Mouse (Mus musculus) MEL (cell line): ENCODE data around the gene Plekha7. TPM values are rescaled to one million over a fixed set of nuclear protein-coding genes. Genes with fewer than 3 reads are reported as not detected.

ENCODE experiments used
- DNase-seq: peaks from one replicate; pipeline ENCODE4 v3.0.0; 2011; ENCODE audit warnings: low read depth, low spot score
- H3K27ac ChIP-seq: 2 replicates; pipeline ENCODE4 v1.5.1; 2012; ENCODE audit warnings: low read depth, mild to moderate bottlenecking, control low read depth, low read length, moderate library complexity; ENCODE audit not compliant: control insufficient read depth
- H3K27me3 ChIP-seq, 2 experiments: fragments of 150-350 bp in 1 of 2; sonication (generic) in 1 of 2; 2 replicates each; pipeline ENCODE4 v1.6.1; 2012; ENCODE audit warnings: low read length in 2 of 2, mild to moderate bottlenecking in 2 of 2, improper control_type of control experiment in 1 of 2, moderate library complexity in 1 of 2; ENCODE audit not compliant: insufficient read depth in 2 of 2, control insufficient read depth in 1 of 2
- H3K36me3 ChIP-seq, 2 experiments: 2 replicates each; pipeline ENCODE4 v1.6.1; 2012 to 2014; ENCODE audit warnings: low read length in 2 of 2, improper control_type of control experiment in 1 of 2, inconsistent platforms in 1 of 2, mild to moderate bottlenecking in 1 of 2; ENCODE audit not compliant: insufficient read depth in 2 of 2, control insufficient read depth in 1 of 2
- H3K4me1 ChIP-seq, 2 experiments: fragments of 150-350 bp in 1 of 2; sonication (generic) in 1 of 2; 2 replicates each; pipeline ENCODE4 v1.6.1; 2012; ENCODE audit warnings: low read length in 2 of 2, improper control_type of control experiment in 1 of 2, mild to moderate bottlenecking in 1 of 2; ENCODE audit not compliant: insufficient read depth in 2 of 2, control insufficient read depth in 1 of 2
- H3K4me3 ChIP-seq, 2 experiments: fragments of 150-350 bp in 1 of 2; sonication (generic) in 1 of 2; 2 replicates each; pipeline ENCODE4 v1.5.1; 2012; ENCODE audit warnings: low read depth in 2 of 2, low read length in 2 of 2, mild to moderate bottlenecking in 2 of 2, moderate library complexity in 2 of 2, control low read depth in 1 of 2, improper control_type of control experiment in 1 of 2; ENCODE audit not compliant: control insufficient read depth in 1 of 2, insufficient read depth in 1 of 2
- H3K79me2 ChIP-seq: 2 replicates; pipeline ENCODE4 v1.6.1; 2012; ENCODE audit warnings: mild to moderate bottlenecking, low read length, moderate library complexity; ENCODE audit not compliant: control insufficient read depth, poor library complexity, insufficient read depth
- H3K9ac ChIP-seq: 2 replicates; pipeline ENCODE4 v1.6.1; 2012; ENCODE audit warnings: low read depth, mild to moderate bottlenecking, control low read depth, low read length, moderate library complexity; ENCODE audit not compliant: control insufficient read depth, poor library complexity, severe bottlenecking
- H3K9me3 ChIP-seq: fragments of 150-350 bp; sonication (generic); replicated peaks from 2 replicates; pipeline ENCODE4 v1.6.1; 2012; ENCODE audit warnings: mild to moderate bottlenecking, low read length, improper control_type of control experiment, moderate library complexity; ENCODE audit not compliant: insufficient read depth
- CHD1 ChIP-seq: IDR thresholded peaks from 2 replicates; pipeline ENCODE4 v1.6.1; 2012; ENCODE audit warnings: low read depth, mild to moderate bottlenecking, inconsistent platforms, low read length, improper control_type of control experiment
- CTCF ChIP-seq, 3 experiments: IDR thresholded peaks in 2 of 3; conservative IDR thresholded peaks in 1 of 3; 2 replicates each; pipeline ENCODE4 v1.5.1; 2011 to 2012; ENCODE audit warnings: low read length in 3 of 3, low read depth in 2 of 3, mild to moderate bottlenecking in 2 of 3, improper control_type of control experiment in 1 of 3, inconsistent platforms in 1 of 3, mixed read lengths in 1 of 3, moderate library complexity in 1 of 3; ENCODE audit not compliant: control insufficient read depth in 1 of 3, insufficient read depth in 1 of 3, poor library complexity in 1 of 3, severe bottlenecking in 1 of 3
- ELF1 ChIP-seq: IDR thresholded peaks from 2 replicates; pipeline ENCODE4 v1.6.1; 2014; ENCODE audit warnings: low read depth, mild to moderate bottlenecking, inconsistent platforms, low read length, improper control_type of control experiment, moderate library complexity
- EP300 ChIP-seq, 2 experiments: IDR thresholded peaks; 2 replicates each; pipeline ENCODE4 v1.6.1; 2011; ENCODE audit warnings: improper control_type of control experiment in 2 of 2, low read length in 2 of 2, low read depth in 1 of 2, mild to moderate bottlenecking in 1 of 2
- KAT2A ChIP-seq: conservative IDR thresholded peaks from 2 replicates; pipeline ENCODE4 v1.6.1; 2012; ENCODE audit warnings: low read depth, low read length, improper control_type of control experiment, inconsistent platforms
- MAFK ChIP-seq: IDR thresholded peaks from 2 replicates; pipeline ENCODE4 v1.6.1; 2011; ENCODE audit warnings: low read depth, mild to moderate bottlenecking, low read length, improper control_type of control experiment, borderline replicate concordance
- MAX ChIP-seq: IDR thresholded peaks from 2 replicates; pipeline ENCODE4 v1.6.1; 2011; ENCODE audit warnings: low read length, improper control_type of control experiment
- MYC ChIP-seq: IDR thresholded peaks from 2 replicates; pipeline ENCODE4 v1.6.1; 2011; ENCODE audit warnings: low read depth, mild to moderate bottlenecking, low read length, improper control_type of control experiment, moderate library complexity
- NELFE ChIP-seq: IDR thresholded peaks from 2 replicates; pipeline ENCODE4 v1.6.1; 2011; ENCODE audit warnings: low read depth, low read length, improper control_type of control experiment
- POLR2AphosphoS5 ChIP-seq: IDR thresholded peaks from 2 replicates; pipeline ENCODE4 v1.6.1; 2012; ENCODE audit warnings: low read depth, borderline replicate concordance, mild to moderate bottlenecking, inconsistent platforms, low read length, moderate library complexity, mixed read lengths
- TAL1 ChIP-seq: IDR thresholded peaks from 2 replicates; pipeline ENCODE4 v1.6.1; 2012; ENCODE audit warnings: mild to moderate bottlenecking, inconsistent platforms, low read length, moderate library complexity, mixed read lengths
- USF1 ChIP-seq: IDR thresholded peaks from 2 replicates; pipeline ENCODE4 v1.6.1; 2014; ENCODE audit warnings: low read depth, mild to moderate bottlenecking, inconsistent platforms, low read length, improper control_type of control experiment, moderate library complexity
- polyA plus RNA-seq, 2 experiments: library from polyadenylated mRNA; stranded (reverse) in 1 of 2; unstranded in 1 of 2; fragments of >175 nt in 1 of 2; fragments of >200 nt in 1 of 2; gene quantifications; 2 replicates each; pipeline versions ENCODE4 v1.2.1 to v1.2.4; 2012; ENCODE audit warnings: low replicate concordance in 2 of 2, low read depth in 1 of 2; ENCODE audit not compliant: insufficient read length in 2 of 2, insufficient read depth in 1 of 2, missing spikeins in 1 of 2
- total RNA-seq: library from RNA; depleted of rRNA; stranded (reverse); fragments of 300-350 nt; gene quantifications from 2 replicates; pipeline ENCODE4 v1.2.3, GENCODE M21; 2012

Plekha7 gene
- total and polyA plus RNA-seq, 3 experiments = 4.4 to 14.5 TPM; not detected in 1

DNA sequence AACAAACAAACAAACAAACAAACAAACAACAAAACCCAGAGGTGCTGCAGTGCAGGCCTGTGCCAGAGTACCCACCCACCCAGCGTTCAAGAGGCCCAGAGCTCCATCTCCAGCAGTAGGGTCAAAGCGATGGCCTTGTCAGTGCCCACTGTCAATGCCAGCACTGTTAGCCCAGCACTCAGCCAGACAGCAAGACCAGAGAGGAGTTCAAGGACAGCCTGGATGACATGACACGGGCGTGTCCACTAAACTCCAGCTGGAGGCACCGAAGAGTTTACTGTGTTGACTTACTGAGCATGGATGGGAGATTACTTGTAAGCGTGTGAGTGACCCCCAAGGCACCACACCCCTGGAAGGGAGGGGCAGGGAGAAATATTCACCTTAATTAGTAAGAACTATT is 81.9 kb downstream of the Plekha7 start:
- no peak for TF ChIP-seq MAFK
- TF ChIP-seq POLR2AphosphoS5 = no peak
- TF ChIP-seq, all 39 proteins: peak for 0
- Histone ChIP-seq H3K4me3 (no peak overlapping the region), H3K79me2 (no peaks in the 10 kb centered on the region), H3K9me3 (no peaks in the 10 kb centered on the region), H3K27ac (no peak overlapping the region), H3K27me3 (no peaks in the 10 kb centered on the region), H3K9ac (no peak overlapping the region), H3K36me3 (no peaks in the 10 kb centered on the region), H3K4me1 (peaks cover 0 to 8% of the 10 kb centered on the region in 2 experiments; a peak in 1 of 4 replicates)
- no peak for DNase-seq

GRCm38 (mm10) chr7:116224543-116224942 is 83.6 kb downstream of the Plekha7 start:
- no peaks in the 10 kb centered on the region for H3K36me3 ChIP-seq
- no peak overlapping the region for H3K9ac ChIP-seq
- H3K9me3 ChIP-seq = no peaks in the 10 kb centered on the region
- DNase-seq = no peak
- H3K4me3 ChIP-seq = no peak overlapping the region
- no peaks in the 10 kb centered on the region for H3K79me2 ChIP-seq
- H3K27ac ChIP-seq = no peak overlapping the region
- H3K27me3 ChIP-seq = no peaks in the 10 kb centered on the region
- H3K4me1 ChIP-seq = no peaks in the 10 kb centered on the region
- no peak for TF ChIP-seq KAT2A
- no peak for TF ChIP-seq TAL1
- no peak for TF ChIP-seq MYC
- TF ChIP-seq MAX = no peak
- TF ChIP-seq ELF1 = no peak
- no peak for TF ChIP-seq USF1
- TF ChIP-seq CHD1 = no peak
- TF ChIP-seq EP300 (IDR thresholded peaks at IDR 0.05; ENCODE audit: low read depth in 1 of 2, low read length in 2 of 2) = no peak

GRCm38 (mm10) chr7:116223010-116223783 is 85.0 kb downstream of the Plekha7 start:
- no peak overlapping the region for H3K27ac ChIP-seq
- no peaks in the 10 kb centered on the region for H3K27me3 ChIP-seq
- DNase-seq = no peak
- no peak overlapping the region for H3K9ac ChIP-seq
- H3K9me3 ChIP-seq = no peaks in the 10 kb centered on the region
- H3K4me1 ChIP-seq = no peaks in the 10 kb centered on the region
- TF ChIP-seq NELFE (no peak), CTCF (IDR thresholded peaks at IDR 0.05 in 2 of 3, conservative IDR thresholded peaks at IDR 0.05 in 1 of 3; ENCODE audit: control insufficient read depth in 1 of 3, insufficient read depth in 1 of 3, low read depth in 2 of 3, low read length in 3 of 3, poor library complexity in 1 of 3, severe bottlenecking in 1 of 3) (0 out of 6 replicates have a peak, but pooled peaks of 1 of the 3 experiments have one; percentile 1)
- TF ChIP-seq, all 39 proteins: peak for 1
- no peaks in the 10 kb centered on the region for H3K36me3 ChIP-seq
- no peak overlapping the region for H3K4me3 ChIP-seq
- H3K79me2 ChIP-seq = no peaks in the 10 kb centered on the region
